Mouse (Mus musculus): Measurements from ENCODE around the gene Cep295. TPM values are rescaled to one million over a fixed set of nuclear protein-coding genes. Genes with fewer than 3 reads are reported as not detected.
"Not testable (repeated sequence)": the region's sequence is repeated elsewhere in the genome, so short reads cannot be mapped to it uniquely, and the experiment has no call there.

Cep295 gene
- 10 to 100 TPM; 20.7 to 24.0 TPM for total RNA-seq (2021)

DNA sequence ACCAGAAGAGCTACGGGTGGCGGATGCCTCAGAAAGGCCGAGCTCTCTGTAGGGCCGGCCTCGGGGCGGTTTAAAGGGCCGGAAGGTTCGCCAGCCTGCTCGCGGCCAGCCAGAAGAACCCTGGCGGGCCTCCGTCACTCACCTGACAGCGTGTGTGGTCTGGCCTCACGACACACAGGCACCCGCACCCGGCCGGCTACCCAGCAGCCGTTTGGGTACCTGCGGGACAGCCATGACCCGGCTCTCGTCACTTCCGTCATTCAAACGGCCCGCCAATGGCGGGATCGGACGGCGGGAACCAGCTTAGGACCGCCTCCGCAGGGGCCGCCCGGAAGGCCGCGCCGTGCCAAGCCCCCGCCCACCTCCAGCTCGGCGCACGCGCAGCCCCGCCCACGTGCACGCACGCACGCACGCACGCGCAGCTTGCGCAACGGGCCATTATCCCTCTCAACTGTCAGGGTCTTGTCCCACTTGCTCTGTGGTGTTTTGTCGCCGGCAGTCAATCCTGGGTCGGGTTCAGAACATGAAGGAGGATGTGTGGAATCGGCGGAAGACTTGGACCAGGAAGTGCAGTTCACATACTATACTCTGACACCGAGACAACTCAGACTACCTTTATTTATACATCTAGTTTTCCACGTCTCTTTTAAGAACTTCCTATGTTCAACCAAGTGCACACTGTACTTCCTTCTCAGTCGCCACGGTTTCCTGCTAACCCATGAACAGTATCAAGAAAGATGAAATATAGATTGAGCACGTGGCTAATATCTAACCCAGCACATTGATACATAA lies at the start of gene Cep295:
Gene Cep295, minus strand, starts transcription at position 305 of the 792 bp plus-strand sequence.
- peak; percentile 94 for DNase-seq

DNA sequence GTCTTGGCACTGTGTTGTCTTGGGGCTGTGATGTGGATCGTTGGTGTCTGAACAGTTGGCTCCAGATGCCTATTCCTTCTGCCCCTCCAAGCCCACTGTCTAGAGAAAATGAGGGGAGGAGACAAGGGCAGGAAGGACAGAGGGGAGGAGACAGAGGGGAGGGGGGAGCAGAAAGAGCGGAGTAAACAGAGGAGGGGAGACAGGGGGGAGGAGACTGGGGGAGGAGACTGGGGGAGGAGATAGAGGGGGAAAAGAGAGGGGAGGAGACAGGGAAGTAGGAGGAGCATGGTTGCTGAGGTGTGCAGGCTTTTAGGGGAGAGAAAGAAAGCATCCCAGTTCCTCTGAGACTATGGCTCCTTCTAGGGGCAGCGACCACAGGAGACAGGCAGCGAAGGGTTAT lies 40.0 kb upstream of the Cep295 start:
- no peak for DNase-seq

- DNase-seq, result no peak
Observed at GRCm38 (mm10) chr9:15395353-15395942, 37.9 kb upstream of the Cep295 start.

DNA sequence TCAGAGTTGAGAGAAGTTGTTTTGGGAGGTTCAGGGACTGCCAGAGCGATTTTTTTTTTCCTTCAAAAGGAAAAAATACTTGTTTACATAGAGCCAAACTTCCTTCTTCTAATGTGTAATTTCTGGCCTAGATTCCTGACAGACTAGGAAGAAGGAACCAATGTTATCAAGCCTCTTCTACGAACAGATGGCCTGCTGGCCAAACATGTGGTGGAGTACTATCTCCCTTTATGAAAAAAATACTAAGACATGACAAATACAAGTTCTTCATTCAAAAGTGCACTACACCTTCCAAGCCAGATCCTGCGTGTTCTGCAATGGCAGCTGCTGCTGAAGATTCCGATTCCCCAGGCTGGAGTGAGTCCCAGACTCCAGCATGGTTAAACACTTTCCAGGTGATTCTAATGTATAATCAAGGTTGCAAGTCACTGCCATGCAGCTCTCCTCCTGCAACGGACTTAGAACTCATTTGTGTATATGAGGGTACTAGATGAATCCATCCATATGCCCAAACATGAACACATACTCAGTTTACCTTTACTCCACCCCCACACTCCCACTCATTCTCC lies 29.6 kb upstream of the Cep295 start:
- no peak for DNase-seq

DNA sequence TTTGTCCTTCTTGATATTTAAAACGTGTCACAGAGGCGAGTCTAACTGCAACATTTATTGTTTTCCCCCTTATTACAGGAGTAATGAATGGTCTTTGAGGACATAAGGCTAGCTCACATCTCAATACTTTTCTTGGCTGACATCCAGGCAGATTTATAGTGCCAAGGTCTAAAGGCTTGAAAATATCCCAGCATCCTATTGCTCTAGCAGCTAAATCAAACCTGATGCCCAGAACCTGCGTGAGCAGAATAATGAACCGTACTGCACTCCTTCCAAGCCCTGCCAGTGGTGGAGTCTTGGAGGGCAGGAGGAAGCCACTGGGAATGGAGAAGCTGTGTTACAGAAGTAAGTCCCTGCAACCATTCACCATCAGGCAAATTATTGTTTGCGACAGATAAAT lies 26.7 kb upstream of the Cep295 start:
- DNase-seq, result no peak

DNA sequence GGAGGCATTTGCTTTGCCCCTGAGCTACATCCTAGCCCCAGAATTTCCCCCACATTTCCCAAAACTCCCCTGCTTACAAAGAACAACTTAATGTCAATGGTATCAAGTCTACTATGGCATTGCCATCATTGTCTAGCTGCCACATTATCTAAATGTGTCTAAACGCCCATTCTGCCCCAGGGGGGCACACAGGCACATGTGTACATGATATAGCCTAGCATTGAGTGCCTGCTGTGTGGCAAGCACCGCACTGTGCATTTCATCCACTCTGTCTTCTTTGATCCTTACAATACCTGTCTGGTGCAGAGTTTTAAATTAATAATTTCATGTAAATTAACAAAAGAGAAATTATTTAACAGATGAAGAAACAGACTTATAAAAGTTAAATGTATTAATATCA lies 8.7 kb upstream of the Cep295 start:
- DNase-seq, result no peak

GRCm38 (mm10) chr9:15365856-15366255 lies 8.3 kb upstream of the Cep295 start:
- no peak for DNase-seq

GRCm38 (mm10) chr9:15364843-15365242 lies 7.3 kb upstream of the Cep295 start:
- DNase-seq, result no peak

GRCm38 (mm10) chr9:15356916-15357483 lies 588 bp downstream of the Cep295 start:
- DNase-seq, result no peak

- no peak for DNase-seq
Observed at GRCm38 (mm10) chr9:15349925-15350324, 7.7 kb downstream of the Cep295 start.

GRCm38 (mm10) chr9:15337776-15338175 lies 19.8 kb downstream of the Cep295 start:
- no peak for DNase-seq

DNA sequence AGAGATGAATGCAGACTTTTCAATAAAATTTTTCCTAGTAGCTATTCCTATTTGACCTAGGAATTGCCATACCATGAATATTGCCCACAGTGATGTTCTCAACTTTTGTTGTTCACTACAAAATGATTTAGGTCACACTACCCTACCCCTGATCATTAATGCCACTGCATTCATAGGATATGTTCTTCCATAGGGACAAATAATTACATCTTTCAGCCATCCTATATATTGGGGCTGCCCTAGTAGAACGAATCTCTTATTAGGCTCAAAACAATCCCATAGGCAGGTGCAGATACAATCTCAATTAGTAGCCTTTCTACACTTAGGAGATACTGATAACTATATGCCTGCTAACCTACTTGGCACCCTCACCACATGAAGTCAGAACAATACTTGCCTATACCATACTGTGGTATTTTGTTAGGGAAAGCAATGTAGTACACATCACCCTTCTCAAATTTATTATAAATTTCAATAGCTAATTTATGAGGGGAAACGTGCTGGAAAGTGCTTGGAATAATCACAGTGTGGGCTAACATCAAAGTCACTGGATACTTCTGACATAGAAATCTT lies 39.3 kb downstream of the Cep295 start:
- DNase-seq, result no peak

GRCm38 (mm10) chr9:15317223-15318169 lies 40.1 kb downstream of the Cep295 start:
- DNase-seq, result no peak

- not testable (repeated sequence) for DNase-seq
Observed at GRCm38 (mm10) chr9:15316296-15316695, 41.3 kb downstream of the Cep295 start.

- no peak for DNase-seq
Observed at GRCm38 (mm10) chr9:15314619-15315018, 43.0 kb downstream of the Cep295 start.

- no peak for DNase-seq
Observed at GRCm38 (mm10) chr9:15313633-15314032, 44.0 kb downstream of the Cep295 start.

GRCm38 (mm10) chr9:15312054-15312735 lies 45.4 kb downstream of the Cep295 start:
- DNase-seq, result no peak

- DNase-seq, result no peak
Observed at GRCm38 (mm10) chr9:15310179-15310578, 47.4 kb downstream of the Cep295 start.

DNA sequence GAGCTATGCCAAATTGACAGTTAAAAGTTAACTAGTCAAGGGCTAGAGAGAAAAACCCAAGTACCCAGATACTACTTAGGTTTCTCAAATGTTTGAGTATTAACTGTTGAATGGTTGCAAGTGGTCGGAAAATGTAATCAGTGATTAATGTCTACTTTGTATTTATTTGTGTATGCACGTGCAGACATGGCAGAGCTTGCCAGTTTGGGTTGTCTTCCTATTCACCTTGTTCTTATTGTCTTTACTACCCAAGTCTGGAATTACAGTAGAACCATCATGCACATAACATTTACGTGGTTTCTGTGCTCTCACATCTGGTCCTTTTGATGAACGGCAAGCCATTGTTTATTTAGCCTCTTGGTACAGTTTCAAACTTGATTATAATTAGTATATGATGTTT lies 48.2 kb downstream of the Cep295 start:
- DNase-seq, result no peak

- no peak for DNase-seq
Observed at GRCm38 (mm10) chr9:15308254-15308653, 49.3 kb downstream of the Cep295 start.

DNA sequence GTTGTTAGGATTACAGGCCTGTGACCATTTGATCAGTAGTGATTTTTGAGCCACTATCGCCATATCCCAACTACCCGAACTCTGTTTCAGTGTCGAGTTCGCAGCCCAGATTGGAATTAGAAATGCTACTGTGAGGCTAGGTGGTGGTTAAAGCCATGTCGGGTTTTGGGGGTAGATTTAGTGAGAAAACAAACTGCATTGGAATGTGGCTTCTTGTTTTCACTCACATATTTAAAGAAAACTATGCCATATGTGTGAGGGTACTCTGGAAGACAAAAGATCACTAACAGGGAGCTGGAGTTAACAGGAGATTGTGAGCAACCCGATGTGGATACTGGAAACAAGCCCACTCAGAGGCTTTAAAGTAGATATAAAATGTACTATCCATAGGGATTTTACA lies 50.3 kb downstream of the Cep295 start:
- no peak for DNase-seq

Measured in layer of hippocampus, postnatal 36 days (tissue).